ENCODE assay signal across 9 mouse cellular contexts in the genomic region with DNA sequence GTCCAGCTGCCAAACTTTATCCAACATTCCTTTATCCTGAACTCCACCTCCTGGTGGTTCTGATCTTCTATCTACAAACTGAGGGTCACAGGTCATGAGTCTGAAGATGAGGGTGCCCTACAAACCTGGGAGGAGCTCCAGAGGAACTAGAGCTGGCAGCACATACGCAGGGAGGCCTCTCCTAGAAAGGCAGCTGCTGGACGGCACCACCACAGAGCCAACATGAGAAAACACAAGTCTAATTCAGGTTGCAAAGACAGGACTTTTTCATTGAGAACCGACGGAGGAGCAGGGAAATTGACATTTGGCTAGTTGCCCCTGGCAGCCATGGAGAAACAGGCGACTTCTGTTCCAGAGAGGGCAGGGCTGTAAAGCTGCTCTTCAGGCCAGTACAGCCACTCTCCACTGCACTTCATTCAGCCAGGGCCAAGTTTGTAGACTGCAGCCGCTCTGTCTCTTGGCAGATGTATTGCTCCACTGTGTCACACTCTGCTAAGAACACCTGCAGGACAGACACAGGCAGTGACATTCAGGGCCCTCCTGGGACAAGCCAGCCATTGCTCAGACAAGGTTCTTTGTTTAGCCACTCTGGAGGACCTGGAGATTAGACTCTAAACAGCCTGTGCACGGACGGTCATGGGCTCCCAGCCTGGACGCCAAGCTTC. TPM values are rescaled to one million over a fixed set of nuclear protein-coding genes. Genes with fewer than 3 reads are reported as not detected.
DNase-seq lines count a peak whose midpoint lies in the region; ATAC-seq and TF ChIP-seq lines count a peak whose summit lies in the region.
"Had no signal": no experiment of that assay in that cellular context is flagged by ENCODE, and none has a peak within 500 bp of the region (broad histone marks: within the 10 kb centered on the region; RNA-seq: fewer than 3 reads in every experiment).

No protein-coding gene starts in this region.

- no peaks in the 10 kb centered on the region for H3K4me1 ChIP-seq in lung, postnatal 0 days (ENCODE audit: insufficient read depth, low read depth, low read length)

- peaks cover 58% of the 10 kb centered on the region for H3K36me3 ChIP-seq in lung, postnatal 0 days (ENCODE audit: insufficient read depth, low read length)

- no peak for TF ChIP-seq CTCF in lung, postnatal 0 days (IDR thresholded peaks at IDR 0.05)

- H3K9me3 ChIP-seq in lung, postnatal 0 days (ENCODE audit: low read length), result no peaks in the 10 kb centered on the region

- TF ChIP-seq EP300 in lung, postnatal 0 days (IDR thresholded peaks at IDR 0.05), result no peak

- H3K9ac ChIP-seq in lung, postnatal 0 days (replicated peaks; ENCODE audit: low read depth), result no peak overlapping the region

- H3K4me2 ChIP-seq in lung, postnatal 0 days (replicated peaks; ENCODE audit: low read depth, low read length), result no peak overlapping the region

- 70% methylated on average over 9 of the region's 9 CpGs for WGBS in lung, postnatal 0 days

- H3K4me3 ChIP-seq in lung, postnatal 0 days (ENCODE audit: low read depth, low read length), result no peak overlapping the region

- peak; percentile 53 for DNase-seq in adrenal gland, adult 2 months
- no peak for DNase-seq in adrenal gland, postnatal 4 days (ENCODE audit: low spot score in 2 of 2)
- DNase-seq in lung, adult 18-20 months, result peak; percentile 51 to 54
- no peak for DNase-seq in lung, postnatal 0 days (ENCODE audit: low spot score)
- DNase-seq in heart, postnatal 4 days, result peak; percentile 71
- DNase-seq in lung, postnatal 10 days, result peak; percentile 67
- no peak for DNase-seq in thymus, postnatal 10 days (ENCODE audit: low spot score in 2 of 2)

- no peaks in the 10 kb centered on the region for H3K27me3 ChIP-seq in lung, postnatal 0 days (replicated peaks; ENCODE audit: insufficient read depth, low read length)

- ATAC-seq in lung, postnatal 0 days, result no peak
- ATAC-seq in megakaryocyte, adult 5-6 weeks (ENCODE audit: poor library complexity, severe bottlenecking), result no peak

- no peak overlapping the region for H3K27ac ChIP-seq in lung, postnatal 0 days (ENCODE audit: low read length)

RNA-seq across cellular contexts. Expression of gene Bag1, which starts 11.8 kb away (rescaled TPM):
- 100 to 1,000 TPM; 274 to 368 TPM for total RNA-seq in adrenal gland, adult 2 months (2021)
- 268 and 567 TPM in 2 replicates for polyA plus RNA-seq in adrenal gland, adult 2 months (2012; rRNA removed)
- total RNA-seq in adrenal gland, postnatal 4 days (2021), result 100 to 1,000 TPM; 225 to 228 TPM
- polyA plus RNA-seq in lung, postnatal 0 days (2015; fragmentation: Nextera tagmentation; extraction: Ambion mirVana), result 231 and 234 TPM in 2 replicates
- total RNA-seq in heart, postnatal 4 days (2021), result 100 to 1,000 TPM; 196 to 204 TPM
- total RNA-seq in megakaryocyte, adult 5-6 weeks (2015), result 98.7 and 125 TPM in 2 replicates
- 276 and 281 TPM in 2 replicates for total RNA-seq in megakaryocyte, adult 5-6 weeks (2017)

RNA-seq across cellular contexts. Expression of gene Chmp5, which starts 11.9 kb away (rescaled TPM):
- total RNA-seq in adrenal gland, adult 2 months (2021), result 100 to 1,000 TPM; 101 to 104 TPM
- polyA plus RNA-seq in adrenal gland, adult 2 months (2012; rRNA removed), result 4.1 and 4.5 TPM in 2 replicates
- 10 to 100 TPM; 69.0 to 76.8 TPM for total RNA-seq in adrenal gland, postnatal 4 days (2021)
- 150 and 159 TPM in 2 replicates for polyA plus RNA-seq in lung, postnatal 0 days (2015; fragmentation: Nextera tagmentation; extraction: Ambion mirVana)
- total RNA-seq in heart, postnatal 4 days (2021), result 10 to 100 TPM; 37.9 to 38.5 TPM
- 94.5 and 109 TPM in 2 replicates for total RNA-seq in megakaryocyte, adult 5-6 weeks (2015)
- 150 and 185 TPM in 2 replicates for total RNA-seq in megakaryocyte, adult 5-6 weeks (2017)

RNA-seq across cellular contexts. Expression of gene Spink4, which starts 16.5 kb away (rescaled TPM):
- 100 to 1,000 TPM in 1 of 2 experiments, not detected in 1; 112 TPM for total RNA-seq in adrenal gland, adult 2 months (2021)
- polyA plus RNA-seq in adrenal gland, adult 2 months (2012; rRNA removed), result 6.3 and 15.7 TPM in 2 replicates
- 10 to 100 TPM; 14.6 to 17.7 TPM for total RNA-seq in adrenal gland, postnatal 4 days (2021)
- polyA plus RNA-seq in lung, postnatal 0 days (2015; fragmentation: Nextera tagmentation; extraction: Ambion mirVana), result 3.5 and 4.6 TPM in 2 replicates
- total RNA-seq in heart, postnatal 4 days (2021), result 1 to 10 TPM; 2.7 to 2.8 TPM
- total RNA-seq in megakaryocyte, adult 5-6 weeks (2015), result not detected in 2 replicates
- total RNA-seq in megakaryocyte, adult 5-6 weeks (2017), result not detected in 2 replicates
- total RNA-seq: hematopoietic stem cell, adult 5-6 weeks had no signal

RNA-seq across cellular contexts. Expression of gene Nfx1, which starts 34.4 kb away (rescaled TPM):
- total RNA-seq in adrenal gland, adult 2 months (2021), result 10 to 100 TPM; 66.1 to 93.2 TPM
- 23.7 and 31.0 TPM in 2 replicates for polyA plus RNA-seq in adrenal gland, adult 2 months (2012; rRNA removed)
- 100 to 1,000 TPM; 107 to 110 TPM for total RNA-seq in adrenal gland, postnatal 4 days (2021)
- polyA plus RNA-seq in lung, postnatal 0 days (2015; fragmentation: Nextera tagmentation; extraction: Ambion mirVana), result 31.7 and 34.5 TPM in 2 replicates
- 10 to 100 TPM; 35.8 to 38.5 TPM for total RNA-seq in heart, postnatal 4 days (2021)
- total RNA-seq in megakaryocyte, adult 5-6 weeks (2015), result 26.8 and 29.5 TPM in 2 replicates
- 41.1 and 46.8 TPM in 2 replicates for total RNA-seq in megakaryocyte, adult 5-6 weeks (2017)

Comparison
In these comparisons a context has a peak if more than half of its experiments do, and no peak if none do; other contexts are left out.
1. DNase-seq: peak in adrenal gland, adult 2 months (single experiment), lung, adult 18-20 months (2 of 2), heart, postnatal 4 days (single experiment) and lung, postnatal 10 days (single experiment); none in adrenal gland, postnatal 4 days (0 of 2), lung, postnatal 0 days (single experiment) and thymus, postnatal 10 days (0 of 2).